Mouse (Mus musculus) retina, postnatal 1 day (tissue): Measurements from ENCODE around the gene Sptssa.
"Not testable (repeated sequence)": the region's sequence is repeated elsewhere in the genome, so short reads cannot be mapped to it uniquely, and the experiment has no call there.

Experiments used
- DNase-seq: peaks from one replicate; pipeline ENCODE4 v3.0.0-alpha.2; 2012

Gene Sptssa

DNA sequence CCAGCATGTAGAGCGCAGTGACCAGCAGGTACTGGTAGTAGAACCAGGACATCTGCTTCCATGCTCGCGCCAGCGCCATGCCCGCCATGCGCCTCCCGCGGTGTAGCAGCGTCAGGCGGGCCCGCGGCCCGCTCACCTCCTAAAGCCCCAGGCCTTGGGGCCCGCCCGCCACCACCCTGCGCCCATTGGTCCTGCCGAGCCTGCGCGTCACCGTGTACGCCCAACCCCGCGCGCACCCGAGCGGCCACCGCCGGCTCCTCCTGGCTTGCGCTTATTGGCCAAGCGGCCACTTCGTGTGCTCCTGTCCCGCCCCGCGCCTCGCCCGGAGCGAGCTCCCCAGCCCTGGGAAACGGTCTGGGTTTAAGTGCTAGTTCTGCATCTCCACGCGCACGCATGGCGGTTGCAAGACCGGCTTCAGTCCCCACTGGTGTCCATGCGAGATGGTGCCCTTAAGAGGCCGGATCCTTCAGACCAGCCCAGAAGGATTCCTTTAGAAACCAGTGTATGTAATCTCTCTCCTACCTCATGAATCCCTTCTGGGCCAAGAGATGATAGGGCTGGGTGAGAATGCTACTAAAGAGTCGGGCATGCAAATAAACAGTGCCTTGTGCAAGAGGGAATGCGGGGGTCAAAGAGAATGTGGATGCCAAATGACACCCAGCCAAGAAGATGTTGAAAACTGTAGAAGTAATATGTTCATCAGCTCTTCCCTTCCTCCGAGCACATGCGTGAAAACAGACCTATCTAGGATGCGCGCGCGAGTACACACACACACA, at the start of gene Sptssa:
TSS of gene Sptssa (minus strand) at position 178 of the 776 bp plus-strand sequence.
- DNase-seq, result peak; percentile 98

DNA sequence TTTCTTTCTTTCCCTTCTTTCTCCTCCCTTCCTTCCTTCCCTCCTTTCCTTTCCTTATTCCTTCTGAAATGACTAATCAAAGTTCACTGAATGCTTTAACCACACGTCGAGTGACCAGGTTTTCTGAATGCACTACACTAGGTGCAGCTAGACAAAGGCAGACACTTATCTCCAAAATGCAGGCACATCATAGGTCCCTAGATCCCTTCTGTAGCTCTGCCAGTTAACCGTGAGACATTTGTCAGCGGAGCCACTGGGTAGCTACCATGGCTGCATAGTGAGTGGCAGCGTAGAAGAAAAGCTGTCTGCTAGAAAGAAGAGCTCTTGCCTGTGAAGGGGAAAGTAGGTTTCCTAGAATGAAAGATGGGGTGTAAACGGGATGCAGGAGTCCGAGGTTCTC, 43.0 kb upstream of the Sptssa start:
- no peak for DNase-seq

DNA sequence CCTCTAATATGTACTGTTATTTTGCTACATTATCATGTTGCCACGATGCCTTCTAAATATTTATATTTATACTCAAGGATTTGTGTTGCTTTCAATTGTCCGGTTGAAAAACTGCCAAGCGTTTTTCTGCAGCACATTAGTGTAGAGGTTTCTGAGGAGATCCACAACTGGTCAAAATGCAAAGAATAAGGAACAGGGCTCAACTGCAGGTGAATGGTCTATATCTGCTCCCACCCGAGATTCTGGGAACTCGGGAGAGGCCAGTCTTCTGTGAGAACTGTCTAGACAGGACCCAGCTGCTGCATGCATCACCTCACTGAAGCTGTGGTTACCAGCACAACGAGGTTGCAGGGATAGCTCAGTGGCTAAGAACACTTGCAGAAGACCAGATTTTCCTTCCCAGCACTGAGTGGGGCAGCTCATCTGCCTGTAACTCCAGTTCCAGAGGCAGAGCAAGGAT, 41.4 kb upstream of the Sptssa start:
- no peak for DNase-seq

DNA sequence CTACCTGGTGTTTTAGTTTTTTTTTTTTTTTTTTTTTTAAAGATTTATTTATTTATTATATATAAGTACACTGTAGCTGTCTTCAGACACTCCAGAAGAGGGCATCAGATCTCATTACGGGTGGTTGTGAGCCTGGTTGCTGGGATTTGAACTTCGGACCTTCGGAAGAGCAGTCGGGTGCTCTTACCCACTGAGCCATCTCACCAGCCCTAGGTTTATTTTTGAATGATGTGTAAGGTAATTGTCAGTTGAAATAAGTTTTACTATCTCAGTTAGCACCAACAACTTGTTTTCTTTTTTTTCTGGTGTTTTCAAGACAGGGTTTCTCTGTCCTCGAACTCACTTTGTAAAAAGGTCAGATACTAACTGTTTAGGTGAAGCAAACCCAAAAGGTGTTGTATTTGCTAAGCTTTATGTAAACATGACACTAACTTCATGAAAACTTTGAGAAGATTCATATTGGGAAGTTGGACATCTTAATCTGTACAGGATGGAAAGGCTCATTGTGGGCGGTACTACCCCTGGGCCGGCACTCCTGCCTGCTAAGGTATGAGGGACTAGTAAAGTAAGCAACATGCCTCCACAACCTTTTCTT, 40.7 kb upstream of the Sptssa start:
- peak; percentile 96 for DNase-seq

DNA sequence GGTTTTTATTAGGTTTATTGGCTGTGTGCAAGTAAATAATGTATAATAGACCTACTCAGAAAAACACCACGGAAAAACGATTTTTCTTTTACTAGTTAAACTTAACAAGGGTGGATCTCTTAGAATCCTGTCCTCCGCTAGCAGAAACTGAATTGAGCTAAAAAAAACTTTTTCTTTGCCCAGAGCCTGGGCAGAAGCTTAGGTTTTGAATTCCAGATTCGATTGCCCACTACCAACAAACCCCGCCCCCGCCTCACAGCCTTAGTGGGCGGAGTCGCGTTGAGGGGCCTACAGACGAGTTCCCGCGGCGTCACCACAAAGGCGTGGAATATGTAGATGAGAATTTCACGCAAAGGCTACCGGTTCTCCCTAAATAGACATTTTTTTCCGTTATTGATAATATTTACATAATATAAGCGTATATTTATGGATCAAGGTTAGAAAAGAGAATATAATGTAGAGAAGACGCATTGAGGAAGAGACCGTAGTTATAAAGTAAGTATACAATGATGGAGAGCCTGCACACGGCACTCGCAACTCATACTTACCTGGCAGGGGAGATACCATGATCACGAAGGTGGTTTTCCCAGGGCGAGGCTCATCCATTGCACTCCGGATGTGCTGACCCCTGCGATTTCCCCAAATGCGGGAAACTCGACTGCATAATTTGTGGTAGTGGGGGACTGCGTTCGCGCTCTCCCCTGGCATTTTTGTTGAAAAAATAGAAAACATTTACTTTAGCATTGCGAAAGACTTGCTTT, 40.0 kb upstream of the Sptssa start:
- DNase-seq, result peak; percentile 98

DNA sequence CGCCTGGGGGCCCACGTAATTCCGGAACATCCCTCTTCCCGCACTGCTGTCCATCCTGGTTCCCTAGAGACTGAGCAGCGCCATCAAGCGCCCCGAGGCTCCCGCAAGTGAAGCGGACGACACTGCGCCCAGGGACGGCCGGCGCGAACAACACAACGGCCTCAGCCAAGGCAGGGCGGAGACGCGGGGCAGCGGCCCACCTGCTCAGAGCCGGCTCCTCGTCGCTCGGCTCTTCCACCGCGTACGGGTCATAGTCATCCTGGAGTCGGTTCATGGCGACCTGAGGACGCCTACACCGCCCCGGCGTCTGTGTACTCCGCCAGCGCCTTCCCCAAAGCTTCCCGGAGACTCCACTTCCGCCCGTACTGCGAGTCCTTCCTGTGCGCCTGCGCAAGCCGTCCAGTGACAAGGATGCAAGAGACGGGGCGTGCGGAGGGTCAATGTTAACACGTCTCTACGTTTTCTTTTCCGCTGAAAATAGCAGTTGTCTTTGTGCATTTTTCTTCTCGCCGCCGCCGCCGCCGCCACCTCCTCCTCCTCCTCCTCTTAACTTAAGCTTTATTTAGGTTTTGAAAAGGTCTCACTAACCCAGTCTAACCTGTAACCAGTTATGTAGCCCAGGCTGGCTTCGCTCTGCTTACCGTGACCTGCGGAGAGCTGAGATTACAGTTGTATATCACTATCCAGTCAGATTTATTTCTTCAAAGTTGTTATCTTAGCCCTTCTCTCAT, 39.3 kb upstream of the Sptssa start, which contains the start of gene Eapp:
TSS of gene Eapp (minus strand) at position 387 of the 731 bp plus-strand sequence.
- peak; percentile 99 for DNase-seq

DNA sequence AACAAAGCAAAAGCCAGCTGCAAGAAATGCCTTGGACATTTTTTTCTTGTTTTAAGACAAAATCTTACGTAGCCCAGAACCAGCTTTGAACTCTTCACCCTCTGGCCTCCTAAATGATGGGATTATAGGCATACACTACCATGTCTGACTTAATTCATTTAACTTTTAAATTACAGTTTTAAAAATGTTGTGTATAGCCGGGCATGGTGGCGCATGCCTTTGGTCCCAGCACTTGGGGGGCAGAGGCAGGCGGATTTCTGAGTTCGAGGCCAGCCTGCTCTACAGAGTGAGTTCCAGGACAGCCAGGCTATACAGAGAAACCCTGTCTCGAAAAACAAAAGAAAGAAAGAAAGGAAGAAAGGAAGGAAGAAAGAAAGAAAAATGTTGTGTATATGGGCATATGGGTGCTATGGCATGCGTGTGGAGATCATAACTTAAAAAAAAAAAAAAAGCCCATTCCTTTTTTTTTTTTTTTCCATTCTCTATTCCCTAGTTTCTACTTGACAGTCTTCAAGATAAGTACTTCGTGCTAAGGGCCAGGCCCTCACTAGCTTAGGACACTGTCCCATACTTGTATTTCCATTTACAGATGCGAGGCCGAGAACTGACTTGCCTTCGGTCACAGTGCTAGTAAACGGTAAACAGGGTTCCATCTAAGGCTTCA, 38.6 kb upstream of the Sptssa start:
- DNase-seq, result no peak

DNA sequence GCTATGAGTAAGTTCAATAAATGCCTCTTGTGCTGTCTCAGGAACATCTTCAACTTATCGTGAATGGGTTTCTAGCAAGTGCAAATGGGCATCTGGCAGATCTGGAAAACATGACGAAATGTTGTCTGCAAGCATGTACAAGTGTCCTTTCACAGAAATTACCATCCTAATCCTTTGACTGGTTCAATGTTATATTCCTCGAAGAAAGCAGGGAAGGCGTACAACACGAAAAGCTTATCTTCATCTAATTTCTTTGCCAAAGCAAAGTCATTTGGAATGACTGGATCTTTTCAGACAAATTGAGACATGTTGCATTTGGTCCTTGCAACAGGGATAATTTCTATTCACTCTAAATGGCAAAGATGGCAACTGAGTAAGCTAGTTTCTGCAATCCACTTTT, 32.7 kb upstream of the Sptssa start:
- DNase-seq, result no peak

DNA sequence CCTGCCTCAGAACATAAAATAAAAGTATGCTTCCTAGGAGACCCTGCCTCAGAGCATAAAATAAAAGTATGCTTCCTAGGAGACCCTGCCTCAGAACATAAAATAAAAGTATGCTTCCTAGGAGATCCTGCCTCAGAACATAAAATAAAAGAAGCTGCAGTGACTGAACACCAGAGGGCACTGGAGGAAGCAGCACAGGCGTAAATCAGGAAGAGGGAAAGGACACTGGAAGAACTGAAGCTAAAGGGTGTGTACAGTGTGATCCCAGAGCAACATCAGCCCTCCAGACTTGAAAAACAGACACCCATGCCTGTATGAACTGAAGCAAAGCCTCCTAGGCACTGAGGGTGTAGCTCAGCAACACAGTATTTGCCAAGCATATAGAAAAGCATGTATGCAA, 26.8 kb upstream of the Sptssa start:
- peak; percentile 51 for DNase-seq

DNA sequence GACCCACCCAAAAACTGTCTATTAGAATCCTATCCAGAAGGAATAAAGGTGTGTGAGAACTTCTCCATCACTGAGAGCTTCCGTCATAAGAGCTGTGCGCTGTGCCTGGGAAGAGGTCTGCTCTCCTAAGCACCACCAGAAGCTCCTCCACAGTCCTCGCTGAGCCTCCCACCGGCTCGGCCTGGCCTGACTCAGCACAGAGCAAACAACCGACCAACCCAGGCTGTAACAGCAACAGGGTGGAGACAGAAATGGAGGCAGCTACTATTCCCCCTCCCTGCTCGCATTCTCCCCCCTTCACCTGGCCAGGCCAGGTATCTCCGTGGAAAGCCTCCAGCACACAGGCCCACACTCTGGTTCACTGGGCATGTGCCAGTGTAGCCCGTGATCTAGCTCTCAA, 20.3 kb upstream of the Sptssa start:
- no peak for DNase-seq

DNA sequence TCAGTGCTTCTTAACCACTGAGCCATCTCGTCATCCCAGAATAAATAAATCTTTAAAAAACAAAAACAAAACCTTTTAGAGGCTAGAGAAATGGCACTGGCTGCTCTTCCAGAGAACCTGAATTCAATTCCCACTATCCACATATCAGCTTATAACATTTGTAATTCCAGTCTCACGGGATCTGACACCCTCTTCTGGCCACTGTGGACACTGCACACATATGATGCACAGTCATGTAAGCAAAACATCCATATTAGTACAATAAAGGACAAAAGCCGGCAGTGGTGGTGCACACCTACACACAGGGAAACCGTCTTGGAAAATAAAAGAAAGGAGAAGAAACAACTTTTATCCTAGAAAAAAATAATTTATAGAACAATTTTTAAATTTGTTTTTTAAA, 19.0 kb upstream of the Sptssa start:
- DNase-seq, result no peak

DNA sequence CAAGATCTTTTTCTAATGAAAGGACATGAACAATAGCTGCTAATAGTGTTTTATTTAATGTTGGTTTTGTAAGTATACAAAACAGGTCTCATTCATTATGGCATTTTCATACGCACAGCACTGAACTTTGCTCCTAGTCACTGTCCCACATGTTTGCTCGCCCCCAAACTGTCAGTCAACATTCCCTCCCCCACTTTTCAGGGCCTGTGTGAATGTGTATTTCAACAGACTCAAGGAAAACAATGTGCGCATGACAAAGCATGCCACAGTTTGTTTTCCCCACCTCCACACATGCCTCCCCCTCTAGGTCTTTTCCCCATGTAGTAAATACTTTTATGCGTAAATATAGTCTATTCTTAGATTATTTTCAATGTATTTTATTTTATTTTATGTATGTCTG, 14.9 kb upstream of the Sptssa start:
- DNase-seq, result peak; percentile 37

DNA sequence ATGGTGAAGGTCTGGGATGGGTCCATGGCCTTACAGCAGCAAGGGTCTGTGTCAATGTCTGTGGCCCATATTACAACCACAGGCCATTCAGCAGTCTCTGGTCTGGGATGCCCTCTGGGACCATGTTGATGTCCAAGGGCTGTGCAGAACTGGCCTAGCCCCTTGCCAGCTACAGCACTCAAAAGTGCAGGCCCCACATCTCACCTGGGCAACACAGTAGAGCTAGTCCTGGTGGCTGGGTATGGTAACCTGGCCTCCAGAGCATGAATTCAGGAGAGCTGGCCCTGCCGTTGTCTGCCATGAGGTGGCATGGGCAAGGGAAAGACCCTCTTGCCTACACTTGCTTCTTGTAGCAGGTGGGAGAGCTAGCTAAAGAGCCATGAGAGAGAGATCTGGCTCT, 11.8 kb upstream of the Sptssa start:
- DNase-seq, result no peak

DNA sequence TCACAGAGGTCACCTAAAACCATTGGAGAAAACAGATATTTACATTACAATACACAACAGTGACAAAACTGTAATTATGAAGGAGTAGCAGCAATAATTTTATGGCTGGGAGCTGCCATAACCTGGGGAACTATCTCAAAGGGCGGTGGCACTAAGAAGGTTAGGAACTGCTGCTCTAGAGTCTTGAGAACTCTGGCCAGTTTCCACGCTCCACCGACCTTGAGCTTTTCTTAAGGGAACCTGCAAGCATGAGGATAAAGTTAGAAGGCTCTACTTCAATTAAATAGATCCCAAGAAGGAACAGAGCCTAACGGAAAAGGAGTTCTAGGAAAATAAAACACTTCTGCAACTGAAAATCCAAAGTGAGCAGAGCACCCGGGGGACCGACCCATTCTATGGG, 9.2 kb upstream of the Sptssa start:
- DNase-seq, result no peak

DNA sequence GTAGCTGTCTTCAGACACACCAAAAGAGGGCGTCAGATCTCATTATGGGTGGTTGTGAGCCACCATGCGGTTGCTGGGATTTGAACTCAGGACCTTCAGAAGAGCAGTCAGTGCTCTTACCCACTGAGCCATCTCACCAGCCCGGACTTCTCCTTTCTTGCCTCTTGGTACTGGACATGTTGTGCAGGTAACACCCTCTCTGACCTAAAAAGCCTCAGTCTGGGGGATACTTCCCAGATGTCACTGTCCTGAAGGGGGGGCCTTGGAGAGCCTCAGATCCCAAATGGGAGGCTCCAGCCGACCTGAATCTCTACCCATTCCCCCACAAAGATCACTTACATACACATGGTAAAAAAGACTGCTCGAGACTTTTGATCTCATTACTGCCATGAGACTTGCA, 5.1 kb upstream of the Sptssa start:
- not testable (repeated sequence) for DNase-seq

DNA sequence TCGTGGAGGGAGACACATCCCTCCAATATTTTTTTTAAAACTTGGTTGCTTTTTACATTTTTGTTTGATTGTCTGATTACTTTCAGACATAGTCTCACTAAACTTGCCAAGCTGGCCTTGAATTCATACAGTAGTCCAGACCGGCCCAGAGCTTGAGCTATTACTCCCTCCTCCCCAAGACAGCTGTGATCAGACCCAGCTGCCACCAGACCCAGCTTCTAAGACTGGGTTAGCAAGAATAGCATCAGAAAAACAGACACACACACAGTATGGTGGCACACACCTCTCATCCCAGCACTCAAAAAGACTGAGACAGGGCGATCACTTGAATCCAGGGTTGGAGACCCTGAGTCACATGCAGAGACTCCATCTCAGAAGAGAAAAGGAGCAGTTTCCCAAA, 3.5 kb upstream of the Sptssa start:
- no peak for DNase-seq

DNA sequence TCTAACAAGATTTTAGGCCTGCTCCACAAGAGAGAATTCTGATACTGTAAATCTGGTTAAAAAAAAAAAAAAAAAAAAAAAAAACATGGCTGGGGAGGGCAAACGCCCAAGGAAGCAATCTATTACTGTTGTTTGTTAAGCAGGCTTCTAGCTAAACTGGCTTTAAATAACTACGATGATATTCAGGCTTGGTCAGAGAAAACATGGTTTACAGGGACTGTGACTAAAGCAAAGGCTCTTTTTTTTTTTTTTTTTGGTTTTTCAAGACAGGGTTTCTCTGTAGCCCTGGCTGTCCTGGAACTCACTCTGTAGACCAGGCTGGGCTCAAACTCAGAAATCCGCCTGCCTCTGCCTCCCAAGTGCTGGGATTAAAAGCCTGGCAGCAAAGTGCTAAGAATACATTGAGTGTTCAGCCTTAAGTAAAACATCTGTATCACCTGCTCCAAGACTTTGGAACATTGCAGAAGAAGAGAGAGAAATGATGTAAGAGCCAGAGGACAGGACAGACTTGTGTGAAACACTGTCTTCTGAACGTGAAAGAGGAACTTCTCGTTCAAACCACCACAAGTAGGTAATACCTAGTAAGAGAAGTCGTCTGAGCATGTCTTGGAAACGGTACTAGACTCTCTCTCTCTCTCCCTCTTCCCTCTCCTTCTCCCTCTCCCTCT, 2.2 kb upstream of the Sptssa start:
- DNase-seq, result no peak

DNA sequence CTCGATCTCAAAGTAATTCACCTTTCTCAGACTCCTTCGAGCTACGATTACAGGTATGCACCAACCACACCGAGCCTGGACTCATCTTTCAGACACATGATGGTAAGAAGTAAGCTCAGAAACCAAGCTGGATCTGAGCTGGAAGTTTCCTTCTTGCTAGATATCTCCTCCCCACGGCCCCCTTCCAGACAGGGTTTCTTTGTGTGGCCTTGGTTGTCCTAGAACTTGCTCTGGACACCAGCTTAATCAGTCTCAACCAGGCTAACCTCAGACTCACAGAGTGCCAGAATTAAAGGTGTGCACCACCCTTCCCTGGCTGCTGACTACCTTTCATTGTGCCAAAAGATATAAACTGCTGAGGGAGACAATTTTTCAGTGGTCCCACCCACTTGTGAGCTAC, 1.6 kb upstream of the Sptssa start:
- DNase-seq, result no peak

DNA sequence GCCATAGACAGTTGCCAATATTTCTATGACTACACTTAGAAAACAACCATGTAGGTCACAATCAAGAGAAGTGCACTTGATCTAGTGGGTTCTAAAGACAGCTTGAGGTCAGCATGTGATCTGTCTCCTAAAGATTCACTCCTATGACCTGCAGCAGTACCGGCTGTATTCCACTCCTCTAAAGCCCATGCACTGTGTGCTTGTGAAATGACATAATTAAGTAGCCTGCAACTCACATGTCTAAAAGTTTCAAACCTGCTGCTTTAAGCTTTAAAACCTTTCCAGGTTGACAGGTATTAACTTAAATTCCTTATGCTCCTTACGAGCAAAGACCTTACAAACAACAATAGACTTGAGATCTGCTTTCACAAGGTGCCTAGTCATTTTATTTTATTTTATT, 853 bp upstream of the Sptssa start:
- DNase-seq, result no peak

DNA sequence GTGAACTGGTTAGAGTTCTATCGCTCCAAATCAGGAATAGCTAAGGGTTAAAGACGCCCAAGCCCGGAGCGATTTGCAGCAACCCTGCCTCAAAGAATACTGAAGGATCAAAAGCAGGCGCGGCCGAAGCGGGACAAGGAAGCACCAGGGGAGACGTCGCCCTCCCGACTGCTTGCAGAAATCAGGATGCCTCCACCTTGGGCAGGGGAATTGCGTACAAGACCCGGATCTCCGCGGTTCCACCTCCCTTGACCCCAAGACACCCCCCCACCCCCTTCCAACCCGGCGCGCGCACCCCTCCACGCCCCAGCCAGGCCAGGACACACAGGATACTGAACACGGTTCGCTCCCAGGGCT, 356 bp downstream of the Sptssa start:
- no peak for DNase-seq

DNA sequence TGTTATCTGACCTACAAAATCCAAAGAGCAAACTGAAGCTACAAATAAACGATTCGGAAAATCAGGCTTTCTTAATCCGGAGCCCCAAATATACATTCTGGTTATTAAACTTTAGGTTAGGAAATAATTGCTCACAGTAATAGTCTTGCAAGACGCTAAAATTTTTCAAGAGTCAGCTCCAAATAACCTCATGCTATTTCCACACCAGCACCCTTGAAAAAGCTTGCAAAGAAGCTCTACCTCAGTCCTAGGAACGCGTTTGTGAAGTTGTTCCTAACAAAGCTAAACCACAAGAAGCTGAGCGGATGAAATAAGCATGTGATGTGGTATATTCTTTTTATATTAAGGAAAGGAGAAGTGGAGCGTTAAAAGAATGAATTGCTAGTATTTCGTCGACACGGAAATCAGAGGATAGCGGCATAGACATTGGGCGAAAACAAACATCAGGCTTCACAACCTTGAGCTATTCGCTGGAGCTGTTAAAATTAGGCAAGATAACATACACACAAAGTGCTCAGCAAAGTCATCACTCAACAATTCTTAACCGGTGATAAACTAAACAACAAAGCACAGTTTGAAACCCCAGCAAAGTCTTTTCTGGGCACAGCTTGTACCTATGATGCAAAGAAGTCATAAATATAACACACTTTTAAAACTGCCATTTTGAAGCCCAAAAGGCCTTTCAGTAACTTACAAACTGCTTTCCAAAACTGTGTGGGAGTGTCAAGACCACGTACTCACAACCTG, 908 bp downstream of the Sptssa start:
- peak; percentile 21 for DNase-seq
